Mouse (Mus musculus) limb, embryonic 11.5 days (tissue): Measurements from ENCODE around the gene Ifitm1. TPM values are rescaled to one million over a fixed set of nuclear protein-coding genes. Genes with fewer than 3 reads are reported as not detected.
A peak's percentile ranks its signal among the peaks of the same experiment; 100 is the strongest.

ENCODE experiments used
- ATAC-seq: fragments of 200-750 bp; cut with Nextera tagmentation; 2 replicates; pipeline ENCODE4 v1.8.0; 2017; ENCODE audit warnings: low read depth; ENCODE audit not compliant: insufficient number of reproducible peaks, low FRiP score, low TSS enrichment
- DNase-seq: peaks from one replicate; pipeline ENCODE4 v3.0.0-alpha.2; 2015; ENCODE audit warnings: low spot score
- H3K27ac ChIP-seq: fragments of 300-500 bp; sonication (generic); replicated peaks from 2 replicates; pipeline ENCODE4 v1.5.1; 2014; ENCODE audit warnings: low read depth, mild to moderate bottlenecking, low read length
- H3K27me3 ChIP-seq: fragments of 300-500 bp; sonication (generic); 2 replicates; pipeline ENCODE4 v1.6.1; 2014; ENCODE audit warnings: mild to moderate bottlenecking, low read length, mixed read lengths; ENCODE audit not compliant: control insufficient read depth, insufficient read depth
- H3K36me3 ChIP-seq: fragments of 300-500 bp; sonication (generic); 2 replicates; pipeline ENCODE4 v1.6.1; 2014; ENCODE audit warnings: mild to moderate bottlenecking, low read length, moderate library complexity, mixed read lengths; ENCODE audit not compliant: control insufficient read depth, insufficient read depth
- H3K4me1 ChIP-seq: fragments of 300-500 bp; sonication (generic); 2 replicates; pipeline ENCODE4 v1.6.1; 2014; ENCODE audit warnings: low read length, mixed read lengths; ENCODE audit not compliant: control insufficient read depth, insufficient read depth
- H3K4me2 ChIP-seq: fragments of 300-500 bp; sonication (generic); 2 replicates; pipeline ENCODE4 v1.6.1; 2014; ENCODE audit warnings: low read depth, mild to moderate bottlenecking, moderate library complexity; ENCODE audit not compliant: severe bottlenecking
- H3K4me3 ChIP-seq: fragments of 300-500 bp; sonication (generic); 2 replicates; pipeline ENCODE4 v1.5.1; 2014; ENCODE audit warnings: low read depth, low read length
- H3K9ac ChIP-seq: fragments of 300-500 bp; sonication (generic); 2 replicates; pipeline ENCODE4 v1.6.1; 2014; ENCODE audit warnings: mild to moderate bottlenecking, low read length
- H3K9me3 ChIP-seq: fragments of 300-500 bp; sonication (generic); 2 replicates; pipeline ENCODE4 v1.6.1; 2016; ENCODE audit warnings: low read length; ENCODE audit not compliant: control insufficient read depth
- WGBS: fragments of 180-500 bp; shearing (Covaris S2); extraction: QIAGEN DNeasy Blood & Tissue Kit; methylation state at CpG from one replicate; pipeline ENCODE4 v1.1.7; 2014; 5-methylcytosine and 5-hydroxymethylcytosine counted together
- polyA plus RNA-seq: library from polyadenylated mRNA; unstranded; fragments of >200 nt; fragmentation: Nextera tagmentation; extraction: Ambion mirVana; gene quantifications from 2 replicates; pipeline ENCODE4 v1.2.1, GENCODE M21; 2014

The Ifitm1 gene
- polyA plus RNA-seq, 1 experiment from 2014 or later: 68.3 TPM

- Histone ChIP-seq H3K4me3 (no peak overlapping the region), H3K4me1 (peaks cover 7% of the 10 kb centered on the region), H3K9me3 (no peaks in the 10 kb centered on the region), H3K27ac (no peak overlapping the region), H3K27me3 (no peaks in the 10 kb centered on the region), H3K9ac (no peak overlapping the region), H3K4me2 (no peak overlapping the region), H3K36me3 (no peaks in the 10 kb centered on the region)
- DNase-seq (no peak), ATAC-seq (no peak)
- WGBS: 91% methylated on average over 14 of the region's 14 CpGs
Observed at GRCm38 (mm10) chr7:140991117-140991689, 24.2 kb downstream of the Ifitm1 start.

DNA sequence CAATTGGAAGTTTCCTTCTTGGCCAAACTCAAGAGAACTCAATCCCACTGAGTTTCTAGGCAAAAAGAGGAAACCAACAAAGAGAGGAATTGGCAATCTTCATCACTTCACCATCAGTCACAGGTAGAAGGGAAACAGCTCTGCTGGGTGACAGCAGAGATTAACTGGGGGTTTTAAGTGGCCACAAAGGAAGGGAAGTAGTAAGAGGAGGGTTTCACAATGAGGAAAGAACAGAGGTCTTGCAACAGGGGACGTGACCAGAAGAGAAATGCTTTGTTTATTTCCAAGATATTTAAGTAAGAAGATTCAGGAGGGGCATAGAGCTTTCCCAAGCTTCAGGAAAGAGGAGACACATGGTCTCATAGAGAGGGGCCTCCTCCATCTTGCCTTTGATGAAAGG is 30.8 kb downstream of the Ifitm1 start:
- Histone ChIP-seq H3K9me3 (no peaks in the 10 kb centered on the region), H3K4me2 (no peak overlapping the region), H3K36me3 (no peaks in the 10 kb centered on the region), H3K4me3 (no peak overlapping the region), H3K27ac (no peak overlapping the region), H3K9ac (no peak overlapping the region), H3K4me1 (no peaks in the 10 kb centered on the region), H3K27me3 (no peaks in the 10 kb centered on the region)
- DNase-seq (no peak), ATAC-seq (no peak)
- WGBS: 62% methylated on average over 1 of the region's 1 CpGs

- 89% methylated on average over 11 of the region's 11 CpGs for WGBS
- no peak for DNase-seq
- H3K4me1 ChIP-seq: no peaks in the 10 kb centered on the region
Observed at GRCm38 (mm10) chr7:140998853-140999700, 32.1 kb downstream of the Ifitm1 start.

DNA sequence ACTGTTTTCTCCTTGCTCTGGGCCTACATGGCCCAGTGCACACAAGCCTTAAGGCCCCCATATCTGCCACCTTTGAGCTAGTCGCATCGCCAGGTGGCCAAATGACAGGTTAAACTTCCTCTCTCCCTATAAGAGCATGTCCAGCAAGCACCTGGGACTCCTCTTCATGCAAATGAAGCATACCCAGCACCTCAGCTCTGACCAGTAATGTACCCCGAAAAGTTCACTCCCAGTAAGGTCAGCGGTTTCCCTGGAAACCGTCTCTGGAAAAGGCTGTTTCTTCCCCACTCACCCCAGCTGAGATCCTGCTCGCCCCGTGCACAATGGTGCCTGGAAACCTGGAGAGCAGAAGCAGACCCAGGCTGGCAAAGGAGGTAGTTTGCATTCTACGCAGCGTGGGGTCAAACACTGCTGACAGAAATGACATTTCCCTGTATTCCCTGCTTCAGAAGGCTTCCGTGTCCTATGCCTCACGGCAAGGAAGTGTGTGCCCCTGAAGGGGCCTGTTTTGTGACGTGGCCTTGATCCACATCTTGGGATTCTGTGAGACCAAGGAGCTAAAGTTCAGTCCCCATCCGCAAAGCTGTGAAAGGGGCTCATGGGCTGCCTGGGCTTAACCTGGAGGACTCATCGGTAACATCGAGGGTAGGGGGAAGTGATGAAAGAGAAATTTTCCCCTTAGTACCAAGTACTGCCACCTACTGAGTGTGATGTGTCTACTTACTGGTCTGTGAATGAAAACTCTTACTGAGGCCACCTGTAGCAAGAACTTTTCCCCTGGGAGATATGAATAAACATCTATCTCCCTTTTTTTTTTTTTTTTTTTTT is 34.1 kb downstream of the Ifitm1 start:
- no peaks in the 10 kb centered on the region for H3K9me3 ChIP-seq
- ATAC-seq (no peak), DNase-seq (no peak)
- no peak overlapping the region for H3K9ac ChIP-seq
- 77% methylated on average over 15 of the region's 15 CpGs for WGBS
- H3K4me1 ChIP-seq: no peaks in the 10 kb centered on the region
- no peak overlapping the region for H3K27ac ChIP-seq
- no peaks in the 10 kb centered on the region for H3K36me3 ChIP-seq
- no peak overlapping the region for H3K4me3 ChIP-seq
- no peak overlapping the region for H3K4me2 ChIP-seq
- no peaks in the 10 kb centered on the region for H3K27me3 ChIP-seq

More at GRCm38 (mm10) chr7:140998853-140999700, 32.1 kb downstream of the Ifitm1 start:
- Histone ChIP-seq H3K27me3 (no peaks in the 10 kb centered on the region), H3K36me3 (no peaks in the 10 kb centered on the region), H3K9me3 (no peaks in the 10 kb centered on the region), H3K27ac (no peak overlapping the region), H3K4me3 (no peak overlapping the region), H3K4me2 (no peak overlapping the region), H3K9ac (no peak overlapping the region)
- ATAC-seq: no peak

- H3K27ac ChIP-seq: no peak overlapping the region
- no peaks in the 10 kb centered on the region for H3K36me3 ChIP-seq
- WGBS: 83% methylated on average over 5 of the region's 5 CpGs
- no peaks in the 10 kb centered on the region for H3K9me3 ChIP-seq
- ATAC-seq (no peak), DNase-seq (no peak)
- no peaks in the 10 kb centered on the region for H3K27me3 ChIP-seq
- H3K4me3 ChIP-seq: no peak overlapping the region
- no peak overlapping the region for H3K9ac ChIP-seq
- no peak overlapping the region for H3K4me2 ChIP-seq
- H3K4me1 ChIP-seq: no peaks in the 10 kb centered on the region
Observed at GRCm38 (mm10) chr7:141003248-141004010, 36.4 kb downstream of the Ifitm1 start.

DNA sequence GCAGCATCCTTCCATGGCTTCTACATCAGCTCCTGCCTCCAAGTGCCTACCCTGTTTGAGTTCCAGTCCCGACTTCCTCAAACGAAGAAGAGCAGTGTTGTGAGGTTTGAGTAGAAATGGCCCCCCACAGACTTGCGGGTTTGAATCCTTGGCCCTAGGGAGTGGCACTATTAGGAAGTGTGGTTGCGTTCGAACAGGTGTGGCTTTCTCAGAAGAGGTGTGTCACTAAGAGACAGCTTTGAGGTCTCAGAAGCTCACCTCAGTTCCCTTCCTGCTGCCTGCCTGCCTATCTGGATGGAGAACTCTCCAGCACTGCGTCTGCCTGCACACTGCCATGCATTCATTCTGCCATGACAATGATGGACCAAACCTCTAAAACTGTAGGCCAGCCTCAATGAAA is 39.4 kb downstream of the Ifitm1 start:
- H3K9me3 ChIP-seq: no peaks in the 10 kb centered on the region
- H3K27ac ChIP-seq: no peak overlapping the region
- H3K9ac ChIP-seq: no peak overlapping the region
- peaks cover 5% of the 10 kb centered on the region for H3K4me1 ChIP-seq
- no peak overlapping the region for H3K4me3 ChIP-seq
- H3K36me3 ChIP-seq: no peaks in the 10 kb centered on the region
- WGBS: 88% methylated on average over 6 of the region's 6 CpGs
- no peak for ATAC-seq
- no peaks in the 10 kb centered on the region for H3K27me3 ChIP-seq
- DNase-seq: no peak
- no peak overlapping the region for H3K4me2 ChIP-seq

DNA sequence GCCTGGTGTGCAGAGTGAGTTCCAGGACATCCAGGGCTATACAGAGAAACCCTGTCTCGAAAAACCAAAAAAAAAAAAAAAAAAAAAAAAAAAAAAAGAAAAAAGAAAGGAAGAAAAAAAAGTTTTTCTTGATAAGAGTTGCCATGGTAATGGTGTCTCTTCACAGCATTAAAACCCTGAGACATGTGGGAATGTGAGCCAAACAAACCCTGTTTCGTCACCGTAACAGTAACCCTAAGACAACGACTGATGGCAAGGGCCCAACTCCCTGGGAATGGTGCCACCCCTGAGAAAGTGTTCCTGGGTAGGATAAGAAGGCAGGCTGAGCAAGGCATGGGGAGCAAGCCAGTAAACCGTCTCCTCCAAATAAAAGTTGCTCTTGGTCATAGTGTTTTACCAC is 39.9 kb downstream of the Ifitm1 start:
- 87% methylated on average over 5 of the region's 5 CpGs for WGBS

DNA sequence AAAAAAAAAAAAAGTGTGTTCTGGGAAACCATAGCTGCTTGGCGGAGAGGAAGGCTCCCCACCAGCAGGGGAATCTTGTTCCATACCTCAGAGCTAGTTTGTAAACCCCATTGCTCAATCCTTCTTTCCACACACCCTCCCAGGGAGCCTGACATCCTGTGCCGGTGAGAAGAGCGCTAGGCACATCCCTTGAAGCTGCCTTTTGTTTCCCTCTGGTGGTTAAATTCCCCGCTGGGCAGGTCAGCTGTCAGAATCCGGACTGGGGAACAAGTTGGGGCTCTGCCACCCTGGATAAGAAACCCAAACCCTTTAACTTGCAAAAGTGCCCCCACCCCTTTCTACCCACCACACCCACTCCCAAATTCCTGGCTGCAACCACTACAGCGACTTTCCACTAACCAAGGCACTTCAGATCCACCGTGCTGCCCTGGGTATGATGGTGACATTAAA is 41.3 kb downstream of the Ifitm1 start:
- H3K9ac ChIP-seq: no peak overlapping the region
- peaks cover 5% of the 10 kb centered on the region for H3K4me1 ChIP-seq
- no peaks in the 10 kb centered on the region for H3K36me3 ChIP-seq
- no peak overlapping the region for H3K4me2 ChIP-seq
- H3K4me3 ChIP-seq: no peak overlapping the region
- peak; percentile 33 for DNase-seq
- ATAC-seq: no peak
- H3K9me3 ChIP-seq: no peaks in the 10 kb centered on the region
- no peaks in the 10 kb centered on the region for H3K27me3 ChIP-seq
- WGBS: 9% methylated on average over 7 of the region's 7 CpGs
- H3K27ac ChIP-seq: no peak overlapping the region

More for the DNA sequence above, 39.9 kb downstream of the Ifitm1 start:
- no peak overlapping the region for H3K27ac ChIP-seq
- no peak for ATAC-seq
- H3K36me3 ChIP-seq: no peaks in the 10 kb centered on the region
- no peak overlapping the region for H3K9ac ChIP-seq
- H3K4me1 ChIP-seq: peaks cover 5% of the 10 kb centered on the region
- no peaks in the 10 kb centered on the region for H3K9me3 ChIP-seq
- no peak overlapping the region for H3K4me2 ChIP-seq
- DNase-seq: no peak
- H3K27me3 ChIP-seq: no peaks in the 10 kb centered on the region
- H3K4me3 ChIP-seq: no peak overlapping the region
